Mouse (Mus musculus) Patski (cell line): ENCODE measurements at regions not wholly inside any gene's neighbourhood (a gene's known extent, or its start where the extent isn't known, plus 50 kb on each side); places are given as distances from the start of the nearest gene placed in this dataset.

Source experiments
- ATAC-seq: fragments of 100-300 bp; one replicate; pipeline ENCODE4 v1.8.0; 2021
- CTCF ChIA-PET: fragments of 350-600 bp; sonication (Branson Sonifier 250); formaldehyde crosslinking; loops from one replicate; lab custom pipeline; 2022; ENCODE audit warnings: inconsistent platforms; lab: Charles Lee
- POLR2A ChIA-PET: fragments of 350-600 bp; sonication (Branson Sonifier 250); formaldehyde crosslinking; loops from one replicate; lab custom pipeline; 2022; ENCODE audit warnings: antibody characterized with exemption, inconsistent platforms; lab: Charles Lee
- DNase-seq: peaks from one replicate; pipeline ENCODE4 v3.0.0-alpha.2; 2011; ENCODE audit warnings: low read depth, low spot score
- H3K27me3 ChIP-seq: fragments of 371-371 bp; one replicate; pipeline ENCODE4 v1.5.1; 2021
- CTCF ChIP-seq: fragments of 100-300 bp; IDR thresholded peaks from one replicate; pipeline ENCODE4 v1.5.1; 2021
- in situ Hi-C: fragments of 300-500 bp; cut with MboI; formaldehyde crosslinking; loops from 3 replicates; pipeline ENCODE4 v1.11.1; 2018; ENCODE audit warnings: low pct_unique_long_range_greater_than_20kb, mixed read lengths

GRCm38 (mm10) chr11:111558302-111559140 lies 492.6 kb downstream of the Kcnj2 start:
- in situ Hi-C loops: no loop called here
- DNase-seq: no peak
- CTCF ChIA-PET: no interaction called here

GRCm38 (mm10) chr11:111563171-111563570 lies 497.2 kb downstream of the Kcnj2 start:
- ATAC-seq (no peak), DNase-seq (no peak)
- in situ Hi-C loops: no loop called here
- peaks cover 16% of the 10 kb centered on the region for H3K27me3 ChIP-seq
- no peak for TF ChIP-seq CTCF
- ChIA-PET POLR2A (no interaction called here), CTCF (no interaction called here)

More at GRCm38 (mm10) chr11:111558302-111559140, 492.6 kb downstream of the Kcnj2 start:
- no peak for TF ChIP-seq CTCF
- H3K27me3 ChIP-seq: peaks cover 23% of the 10 kb centered on the region
- ATAC-seq: no peak
- POLR2A ChIA-PET: no interaction called here

GRCm38 (mm10) chr11:111568041-111568440 lies 502.1 kb downstream of the Kcnj2 start:
- in situ Hi-C loops: no loop called here
- peaks cover 9% of the 10 kb centered on the region for H3K27me3 ChIP-seq
- CTCF ChIA-PET: interaction anchor here (0.6 kb wide), 1 partner anchor 302 kb away, joined by 4 read pairs; no protein-coding TSS in a partner anchor
- ATAC-seq: no peak
- DNase-seq: no peak
- TF ChIP-seq CTCF: no peak
- POLR2A ChIA-PET: no interaction called here

GRCm38 (mm10) chr11:111568876-111569275 lies 502.9 kb downstream of the Kcnj2 start:
- peaks cover 3% of the 10 kb centered on the region for H3K27me3 ChIP-seq
- in situ Hi-C loops: no loop called here
- POLR2A ChIA-PET: no interaction called here
- no peak for TF ChIP-seq CTCF
- CTCF ChIA-PET: no interaction called here
- ATAC-seq: no peak
- DNase-seq: no peak

GRCm38 (mm10) chr11:111577883-111578282 lies 511.9 kb downstream of the Kcnj2 start:
- TF ChIP-seq CTCF: no peak
- H3K27me3 ChIP-seq: no peaks in the 10 kb centered on the region
- in situ Hi-C loops: no loop called here
- no peak for ATAC-seq
- POLR2A ChIA-PET: interaction anchor here (1.0 kb wide), 1 partner anchor 18 kb away, joined by 3 read pairs; no protein-coding TSS in a partner anchor
- no peak for DNase-seq
- CTCF ChIA-PET: interaction anchor here (1.0 kb wide), 1 partner anchor 30 kb away, joined by 3 read pairs; no protein-coding TSS in a partner anchor

- POLR2A ChIA-PET: no interaction called here
- no peak for DNase-seq
- TF ChIP-seq CTCF: no peak
Measured at GRCm38 (mm10) chr11:111582980-111583379, 517.0 kb downstream of the Kcnj2 start.

GRCm38 (mm10) chr11:111583606-111584005 lies 517.6 kb downstream of the Kcnj2 start:
- CTCF ChIA-PET: no interaction called here
- no peak for ATAC-seq
- no peak for DNase-seq
- peaks cover 6% of the 10 kb centered on the region for H3K27me3 ChIP-seq
- POLR2A ChIA-PET: no interaction called here
- in situ Hi-C loops: no loop called here
- no peak for TF ChIP-seq CTCF

More at GRCm38 (mm10) chr11:111582980-111583379, 517.0 kb downstream of the Kcnj2 start:
- no peak for ATAC-seq
- CTCF ChIA-PET: no interaction called here
- H3K27me3 ChIP-seq: peaks cover 6% of the 10 kb centered on the region
- in situ Hi-C loops: no loop called here

GRCm38 (mm10) chr11:111599456-111599855 lies 533.5 kb downstream of the Kcnj2 start:
- H3K27me3 ChIP-seq: peaks cover 6% of the 10 kb centered on the region
- in situ Hi-C loops: no loop called here
- ATAC-seq: no peak
- DNase-seq: no peak
- POLR2A ChIA-PET: no interaction called here
- CTCF ChIA-PET: no interaction called here
- TF ChIP-seq CTCF: no peak

- CTCF ChIA-PET: no interaction called here
- H3K27me3 ChIP-seq: peaks cover 9% of the 10 kb centered on the region
- DNase-seq (no peak), ATAC-seq (no peak)
- in situ Hi-C loops: no loop called here
- POLR2A ChIA-PET: no interaction called here
- no peak for TF ChIP-seq CTCF
Measured at GRCm38 (mm10) chr11:111605146-111605545, 539.2 kb downstream of the Kcnj2 start.

- ChIA-PET CTCF (no interaction called here), POLR2A (interaction anchor here (0.6 kb wide), 1 partner anchor 38 kb away, joined by 3 read pairs; no protein-coding TSS in a partner anchor)
- in situ Hi-C loops: no loop called here
- no peak for ATAC-seq
- no peak for DNase-seq
- no peak for TF ChIP-seq CTCF
- peaks cover 6% of the 10 kb centered on the region for H3K27me3 ChIP-seq
Measured at GRCm38 (mm10) chr11:111610522-111611015, 544.6 kb downstream of the Kcnj2 start.

GRCm38 (mm10) chr11:111643603-111644002 lies 577.6 kb downstream of the Kcnj2 start:
- in situ Hi-C loops: no loop called here
- ChIA-PET POLR2A (no interaction called here), CTCF (no interaction called here)
- peaks cover 24% of the 10 kb centered on the region for H3K27me3 ChIP-seq
- TF ChIP-seq CTCF: no peak
- ATAC-seq (no peak), DNase-seq (no peak)
